Mouse (Mus musculus) hindbrain, embryonic 11.5 days (tissue): ENCODE results near the gene Thsd7b. TPM values are rescaled to one million over a fixed set of nuclear protein-coding genes. Genes with fewer than 3 reads are reported as not detected.
"Not testable (repeated sequence)": the region's sequence is repeated elsewhere in the genome, so short reads cannot be mapped to it uniquely, and the experiment has no call there.

Experiments
- ATAC-seq: fragments of 200-750 bp; cut with Nextera tagmentation; 2 replicates; pipeline ENCODE4 v1.8.0; 2017; ENCODE audit warnings: mild to moderate bottlenecking, moderate TSS enrichment, moderate library complexity; ENCODE audit not compliant: low FRiP score
- DNase-seq: peaks from one replicate; pipeline ENCODE4 v3.0.0-alpha.2; 2015; ENCODE audit warnings: low spot score
- H3K27ac ChIP-seq: fragments of 300-500 bp; sonication (generic); 2 replicates; pipeline ENCODE4 v1.5.1; 2014; ENCODE audit warnings: mild to moderate bottlenecking, low read depth, low read length
- H3K27me3 ChIP-seq: fragments of 300-500 bp; sonication (generic); 2 replicates; pipeline ENCODE4 v1.6.1; 2014; ENCODE audit warnings: mild to moderate bottlenecking, low read length, moderate library complexity, mixed read lengths; ENCODE audit not compliant: control insufficient read depth, insufficient read depth
- H3K36me3 ChIP-seq: fragments of 300-500 bp; sonication (generic); 2 replicates; pipeline ENCODE4 v1.6.1; 2014; ENCODE audit warnings: mild to moderate bottlenecking, low read length, moderate library complexity, mixed read lengths; ENCODE audit not compliant: control insufficient read depth, insufficient read depth
- H3K4me1 ChIP-seq: fragments of 300-500 bp; sonication (generic); replicated peaks from 2 replicates; pipeline ENCODE4 v1.6.1; 2014; ENCODE audit warnings: low read length, mixed read lengths; ENCODE audit not compliant: control insufficient read depth, insufficient read depth
- H3K4me2 ChIP-seq: fragments of 300-500 bp; sonication (generic); replicated peaks from 2 replicates; pipeline ENCODE4 v1.6.1; 2014; ENCODE audit warnings: mild to moderate bottlenecking, low read depth, low read length
- H3K4me3 ChIP-seq: fragments of 300-500 bp; sonication (generic); 2 replicates; pipeline ENCODE4 v1.5.1; 2014; ENCODE audit warnings: low read depth, low read length
- H3K9ac ChIP-seq: fragments of 300-500 bp; sonication (generic); 2 replicates; pipeline ENCODE4 v1.6.1; 2014; ENCODE audit warnings: low read depth, low read length
- H3K9me3 ChIP-seq: fragments of 300-500 bp; sonication (generic); 2 replicates; pipeline ENCODE4 v1.6.1; 2016; ENCODE audit warnings: low read length; ENCODE audit not compliant: control insufficient read depth
- WGBS: fragments of 180-500 bp; shearing (Covaris S2); extraction: QIAGEN DNeasy Blood & Tissue Kit; methylation state at CpG from one replicate; pipeline ENCODE4 v1.1.7; 2014; 5-methylcytosine and 5-hydroxymethylcytosine counted together
- polyA plus RNA-seq: library from polyadenylated mRNA; unstranded; fragments of >200 nt; fragmentation: Nextera tagmentation; extraction: Ambion mirVana; gene quantifications from 2 replicates; pipeline ENCODE4 v1.2.1, GENCODE M21; 2014

The Thsd7b gene
- polyA plus RNA-seq, 1 experiment from 2014 or later: 14.0 TPM

DNA sequence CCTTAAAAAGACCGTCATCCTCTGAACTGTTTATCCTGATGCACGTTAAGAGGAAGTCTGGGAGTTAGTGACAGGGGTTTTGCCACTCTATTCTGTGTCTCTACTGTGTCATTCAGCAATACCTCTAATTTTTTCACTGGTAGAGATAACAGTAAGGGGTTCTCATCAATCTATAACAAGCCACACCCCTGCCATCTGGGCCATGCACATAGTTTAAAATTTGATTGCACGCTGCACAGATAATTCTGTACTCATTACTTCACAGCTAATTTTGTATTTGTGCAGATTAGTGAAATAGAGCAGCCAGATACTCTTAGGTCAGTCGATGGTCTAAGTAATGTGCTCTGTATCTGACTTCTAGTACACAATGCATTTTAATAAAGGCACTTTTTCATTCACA is 673.9 kb downstream of the Thsd7b start:
- Histone ChIP-seq H3K27ac (no peak overlapping the region), H3K9me3 (no peaks in the 10 kb centered on the region), H3K9ac (no peak overlapping the region), H3K27me3 (no peaks in the 10 kb centered on the region), H3K4me2 (no peak overlapping the region), H3K4me1 (no peaks in the 10 kb centered on the region), H3K4me3 (no peak overlapping the region), H3K36me3 (no peaks in the 10 kb centered on the region)
- ATAC-seq (no peak), DNase-seq (no peak)
- WGBS: 70% methylated on average over 4 of the region's 4 CpGs

DNA sequence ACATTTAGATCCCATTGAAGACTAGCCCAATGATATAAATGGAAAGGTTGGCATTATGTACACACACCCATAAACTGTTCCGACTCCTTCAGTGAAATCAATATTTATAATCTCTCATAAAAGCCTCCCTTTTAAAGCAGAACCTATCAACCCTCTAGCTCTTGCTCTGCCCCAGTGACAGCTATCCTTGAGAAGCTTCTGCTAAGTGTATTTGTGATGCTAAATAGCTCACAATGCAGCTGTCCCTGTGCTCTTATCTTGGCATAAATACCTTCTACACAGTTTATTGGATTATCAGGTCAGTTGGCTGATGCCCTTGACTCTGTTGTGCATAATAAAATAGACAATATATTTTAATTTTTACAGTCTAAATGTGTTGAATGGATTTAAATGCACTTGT is 682.4 kb downstream of the Thsd7b start:
- DNase-seq (no peak), ATAC-seq (no peak)
- no peak overlapping the region for H3K27ac ChIP-seq
- H3K4me3 ChIP-seq: no peak overlapping the region
- no peaks in the 10 kb centered on the region for H3K27me3 ChIP-seq
- no peaks in the 10 kb centered on the region for H3K4me1 ChIP-seq
- no peak overlapping the region for H3K9ac ChIP-seq
- H3K36me3 ChIP-seq: no peaks in the 10 kb centered on the region
- H3K9me3 ChIP-seq: no peaks in the 10 kb centered on the region
- WGBS: 76% methylated on average over 1 of the region's 1 CpGs
- no peak overlapping the region for H3K4me2 ChIP-seq

DNA sequence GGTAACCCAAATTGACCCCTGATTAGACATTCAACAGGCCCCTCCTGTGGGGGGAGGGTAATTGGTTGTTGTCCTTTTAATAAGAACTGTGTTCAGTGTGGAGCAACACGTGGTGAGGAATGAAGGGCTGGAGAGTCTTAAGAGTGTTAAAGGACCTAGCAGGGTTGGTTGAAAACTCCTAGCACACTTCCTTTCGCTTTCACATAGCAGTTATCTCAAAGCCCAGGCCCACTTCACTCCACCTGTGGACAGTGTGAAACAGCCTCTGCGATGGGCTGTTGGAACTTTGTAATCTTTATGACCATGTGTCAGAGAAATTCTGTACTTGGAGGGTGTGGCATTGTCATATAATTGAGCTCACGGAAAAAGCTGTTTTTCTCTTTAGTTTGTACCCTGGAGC is 683.5 kb downstream of the Thsd7b start:
- DNase-seq (no peak), ATAC-seq (no peak)
- no peaks in the 10 kb centered on the region for H3K9me3 ChIP-seq
- H3K36me3 ChIP-seq: no peaks in the 10 kb centered on the region
- WGBS: 68% methylated on average over 4 of the region's 4 CpGs
- no peaks in the 10 kb centered on the region for H3K4me1 ChIP-seq
- no peak overlapping the region for H3K9ac ChIP-seq
- no peak overlapping the region for H3K27ac ChIP-seq
- no peak overlapping the region for H3K4me2 ChIP-seq
- H3K27me3 ChIP-seq: no peaks in the 10 kb centered on the region
- no peak overlapping the region for H3K4me3 ChIP-seq

DNA sequence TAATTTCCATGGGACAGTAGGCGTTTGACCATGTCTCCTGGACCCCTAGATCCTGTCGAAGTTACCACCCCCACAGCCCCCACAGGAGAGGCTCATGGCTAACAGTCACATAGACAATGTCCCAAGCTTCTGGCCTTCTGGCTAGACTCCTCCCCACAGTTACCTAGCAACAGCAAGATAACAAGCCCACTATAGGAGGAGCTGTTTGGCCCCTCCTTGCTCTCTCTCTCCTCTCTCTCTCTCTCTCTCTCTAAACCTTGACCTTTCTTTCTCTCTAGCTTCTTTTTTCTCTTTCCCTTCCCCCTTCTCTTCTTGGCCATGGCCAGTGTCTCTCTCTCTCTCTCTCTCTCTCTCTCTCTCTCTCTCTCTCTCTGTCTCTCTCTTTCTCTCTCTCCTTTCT is 686.2 kb downstream of the Thsd7b start:
- not testable (repeated sequence) for DNase-seq, H3K9me3 ChIP-seq, H3K9ac ChIP-seq, H3K4me2 ChIP-seq, H3K4me3 ChIP-seq, ATAC-seq, H3K4me1 ChIP-seq, H3K27ac ChIP-seq, H3K36me3 ChIP-seq, H3K27me3 ChIP-seq
- WGBS: 41% methylated on average over 2 of the region's 2 CpGs

DNA sequence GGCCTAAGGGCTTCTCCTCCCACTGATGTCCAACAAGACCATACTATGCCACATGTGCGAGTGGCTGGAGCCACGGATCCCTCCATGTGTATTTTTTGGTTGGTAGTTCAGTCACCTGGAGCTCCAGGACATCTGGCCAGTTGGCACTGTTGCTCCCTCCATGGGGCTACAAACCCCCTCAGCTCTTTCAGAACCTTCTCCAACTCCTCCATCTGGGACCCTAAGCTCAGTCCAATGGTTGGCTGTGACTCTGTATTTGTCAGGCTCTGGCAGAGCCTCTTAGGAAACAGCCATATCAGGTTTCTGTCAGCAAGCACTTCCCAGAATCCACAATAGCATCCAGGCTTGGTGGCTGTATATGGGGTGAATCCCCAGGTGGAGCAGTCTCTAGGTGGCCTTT is 690.1 kb downstream of the Thsd7b start:
- H3K4me2 ChIP-seq: no peak overlapping the region
- H3K4me1 ChIP-seq: no peaks in the 10 kb centered on the region
- DNase-seq (no peak), ATAC-seq (no peak)
- H3K9ac ChIP-seq: no peak overlapping the region
- H3K9me3 ChIP-seq: no peaks in the 10 kb centered on the region
- WGBS: 93% methylated on average over 2 of the region's 2 CpGs
- H3K27ac ChIP-seq: no peak overlapping the region
- H3K4me3 ChIP-seq: no peak overlapping the region
- H3K27me3 ChIP-seq: no peaks in the 10 kb centered on the region
- H3K36me3 ChIP-seq: no peaks in the 10 kb centered on the region

DNA sequence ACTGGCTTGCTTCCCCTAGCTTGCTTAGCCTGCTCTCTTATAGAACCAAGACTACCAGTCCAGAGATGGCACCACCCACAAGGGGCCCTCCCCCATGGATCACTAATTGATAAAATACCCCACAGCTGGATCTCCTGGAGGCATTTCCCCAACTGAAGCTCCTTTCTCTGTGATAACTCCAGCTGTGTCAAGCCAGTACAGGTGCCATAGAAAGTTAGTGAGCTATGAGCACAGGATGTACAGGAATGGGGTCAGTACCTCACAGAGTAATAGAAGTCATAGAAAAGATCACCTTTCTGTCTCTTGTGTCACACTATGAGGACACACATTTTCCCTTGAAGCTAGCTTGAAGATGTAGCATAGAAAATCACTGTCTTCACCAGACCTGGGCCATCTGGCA is 716.1 kb downstream of the Thsd7b start:
- not testable (repeated sequence) for H3K4me3 ChIP-seq, H3K9me3 ChIP-seq, H3K36me3 ChIP-seq, H3K4me1 ChIP-seq, ATAC-seq, H3K9ac ChIP-seq, DNase-seq, H3K27ac ChIP-seq, H3K27me3 ChIP-seq, H3K4me2 ChIP-seq

DNA sequence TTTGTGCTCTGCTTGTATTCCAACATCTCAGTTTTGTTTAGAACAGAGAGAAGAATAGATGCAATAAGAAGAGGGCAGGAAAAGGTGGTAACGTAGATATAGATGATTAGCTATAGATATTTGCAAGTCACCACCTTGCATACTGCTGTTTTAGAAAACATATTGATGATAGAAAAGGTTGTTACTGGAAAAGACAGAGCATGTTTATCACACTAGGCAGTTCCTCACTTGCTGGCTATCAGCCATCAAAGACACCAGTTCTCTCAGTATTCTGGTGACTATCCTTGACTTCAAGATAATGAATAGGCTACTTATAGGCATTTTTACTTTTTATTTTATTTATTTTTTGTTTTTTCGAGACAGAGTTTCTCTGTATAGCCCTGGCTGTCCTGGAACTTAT is 717.7 kb downstream of the Thsd7b start:
- DNase-seq (no peak), ATAC-seq (no peak)
- Histone ChIP-seq H3K9me3 (no peaks in the 10 kb centered on the region), H3K4me3 (no peak overlapping the region), H3K4me2 (no peak overlapping the region), H3K4me1 (no peaks in the 10 kb centered on the region), H3K27ac (no peak overlapping the region), H3K9ac (no peak overlapping the region), H3K27me3 (no peaks in the 10 kb centered on the region), H3K36me3 (no peaks in the 10 kb centered on the region)
- 72% methylated on average over 2 of the region's 2 CpGs for WGBS

DNA sequence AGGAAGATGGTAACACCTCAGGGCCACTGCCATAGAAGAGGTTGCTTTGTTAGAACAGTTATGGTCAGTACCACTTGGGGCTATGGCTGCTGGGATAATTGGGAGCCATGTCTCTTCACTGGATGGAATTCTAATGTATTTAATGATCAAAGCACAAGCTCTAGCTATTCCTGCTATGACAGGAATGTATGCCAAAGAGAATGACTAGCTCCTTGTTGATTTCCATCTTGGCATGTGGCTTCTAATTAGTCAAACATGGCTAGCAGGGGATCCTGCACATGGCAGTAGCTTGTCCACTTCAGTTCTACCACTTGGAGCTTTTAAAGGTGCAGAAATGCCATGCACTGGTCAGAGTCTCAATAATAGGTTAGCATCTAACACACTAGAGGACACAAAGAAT is 781.9 kb downstream of the Thsd7b start:
- Histone ChIP-seq H3K9me3 (no peaks in the 10 kb centered on the region), H3K36me3 (no peaks in the 10 kb centered on the region), H3K27me3 (no peaks in the 10 kb centered on the region), H3K4me3 (no peak overlapping the region), H3K4me1 (no peaks in the 10 kb centered on the region), H3K4me2 (no peak overlapping the region), H3K9ac (no peak overlapping the region), H3K27ac (no peak overlapping the region)
- no peak for ATAC-seq
- DNase-seq: no peak

DNA sequence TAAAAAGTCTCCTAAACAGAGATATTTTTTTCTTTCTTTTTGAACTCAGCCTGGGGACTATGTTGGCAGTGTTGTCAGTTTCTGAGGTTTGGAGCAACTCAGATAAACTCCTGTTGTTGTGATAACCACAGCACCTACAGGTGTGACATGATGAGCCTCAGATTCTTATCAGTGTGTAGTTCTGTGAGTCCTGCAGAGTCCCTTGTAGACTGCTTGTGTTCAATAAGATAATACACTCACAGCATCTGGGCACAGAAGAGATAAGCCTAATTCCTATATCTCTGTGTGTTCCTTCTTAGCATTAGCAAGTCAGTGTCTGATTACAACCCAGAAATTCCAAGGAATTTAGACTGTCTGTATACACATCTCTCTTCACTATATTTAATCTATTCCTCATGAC is 789.0 kb downstream of the Thsd7b start:
- no peaks in the 10 kb centered on the region for H3K27me3 ChIP-seq
- H3K9ac ChIP-seq: no peak overlapping the region
- no peak for DNase-seq
- no peak for ATAC-seq
- no peaks in the 10 kb centered on the region for H3K9me3 ChIP-seq
- H3K36me3 ChIP-seq: no peaks in the 10 kb centered on the region
- no peaks in the 10 kb centered on the region for H3K4me1 ChIP-seq
- no peak overlapping the region for H3K27ac ChIP-seq
- H3K4me2 ChIP-seq: no peak overlapping the region
- H3K4me3 ChIP-seq: no peak overlapping the region
